Mouse (Mus musculus) monocyte, adult 5-6 weeks (primary cell): ENCODE data around the gene Mepce. TPM values are rescaled to one million over a fixed set of nuclear protein-coding genes. Genes with fewer than 3 reads are reported as not detected.
A peak's percentile ranks its signal among the peaks of the same experiment; 100 is the strongest.

ENCODE experiments used
- ATAC-seq: fragments of 153-309, 156-312 bp; replicated peaks from 2 replicates; pipeline ENCODE4 v1.8.0; 2017; ENCODE audit warnings: mild to moderate bottlenecking; ENCODE audit not compliant: low TSS enrichment, insufficient number of reproducible peaks, severe bottlenecking, poor library complexity, low FRiP score
- total RNA-seq: library from RNA; stranded (forward); fragments of 200-1000, 200-491, 200-594 nt; gene quantifications from 3 replicates; pipeline ENCODE4 v1.2.3, GENCODE M21; 2017

Gene Mepce
- total RNA-seq, 1 experiment from 2014 or later, result 20.7 TPM

DNA sequence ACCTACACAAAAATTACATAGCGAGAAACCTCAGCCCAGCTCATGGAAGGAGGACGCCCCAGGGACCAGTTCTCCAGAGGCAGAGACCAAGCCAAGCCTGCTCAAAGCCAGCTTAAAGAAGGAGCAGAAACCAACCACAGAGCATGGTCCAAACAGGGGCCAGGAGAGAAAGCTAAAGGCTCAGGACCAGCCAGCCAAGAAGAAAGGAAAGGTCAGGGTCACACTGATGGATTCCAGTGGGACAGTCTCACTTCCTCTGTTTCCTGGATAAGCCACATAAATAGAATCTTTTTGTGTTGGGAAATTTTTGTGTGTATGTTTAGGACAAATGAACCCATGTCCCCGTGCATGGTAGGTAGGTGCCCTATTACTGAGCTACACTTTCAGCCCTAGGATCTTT lies 9.2 kb upstream of the Mepce start:
- no peak for ATAC-seq

DNA sequence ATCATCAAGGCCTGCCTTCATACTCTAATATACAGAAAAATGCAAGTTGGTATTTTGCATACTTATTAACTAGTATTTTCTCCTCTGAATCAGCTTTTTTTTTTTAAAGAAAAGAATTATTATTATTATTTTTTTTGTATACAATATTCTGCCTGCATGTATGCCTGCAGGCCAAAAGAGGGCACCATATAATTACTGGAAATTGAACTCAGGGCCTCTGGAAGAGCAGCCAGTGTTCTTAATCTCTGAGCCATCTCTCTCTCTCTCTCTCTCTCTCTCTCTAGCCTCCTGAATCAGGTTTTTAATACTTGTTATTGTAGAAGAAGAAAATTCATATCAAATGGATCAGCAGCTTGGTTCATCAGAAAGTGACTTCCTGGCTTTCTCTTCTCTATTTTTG lies 4.1 kb upstream of the Mepce start:
- no peak for ATAC-seq

- ATAC-seq, result no peak
These were observed 1.6 kb upstream of the Mepce start for GRCm38 (mm10) chr5:137788946-137789531.

DNA sequence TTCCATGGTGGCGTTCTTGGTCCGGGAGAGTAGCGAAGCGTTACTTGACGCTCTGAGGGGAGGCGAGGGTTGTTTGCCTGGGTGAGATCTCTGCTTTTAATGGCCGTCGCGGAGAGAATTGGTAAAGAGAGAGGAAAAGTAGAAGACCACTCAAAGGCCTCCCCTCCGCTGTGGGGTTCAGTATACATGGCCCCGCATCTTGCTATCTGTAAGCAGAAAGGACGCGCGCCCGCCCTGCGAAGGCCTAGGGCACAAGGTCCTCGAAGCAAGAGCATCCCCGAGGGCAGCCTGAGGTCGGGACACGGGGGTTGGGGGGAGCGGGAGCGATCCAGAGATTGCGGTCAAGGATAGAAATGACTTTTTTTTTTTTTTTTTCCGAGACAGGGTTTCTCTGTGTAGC lies 716 bp upstream of the Mepce start:
- ATAC-seq, result no peak

- peak; percentile 77 for ATAC-seq
These were observed 1.1 kb downstream of the Mepce start for GRCm38 (mm10) chr5:137786109-137786942.

GRCm38 (mm10) chr5:137785164-137786031 lies 2.1 kb downstream of the Mepce start:
- no peak for ATAC-seq

GRCm38 (mm10) chr5:137784546-137784945 lies 2.9 kb downstream of the Mepce start:
- no peak for ATAC-seq

DNA sequence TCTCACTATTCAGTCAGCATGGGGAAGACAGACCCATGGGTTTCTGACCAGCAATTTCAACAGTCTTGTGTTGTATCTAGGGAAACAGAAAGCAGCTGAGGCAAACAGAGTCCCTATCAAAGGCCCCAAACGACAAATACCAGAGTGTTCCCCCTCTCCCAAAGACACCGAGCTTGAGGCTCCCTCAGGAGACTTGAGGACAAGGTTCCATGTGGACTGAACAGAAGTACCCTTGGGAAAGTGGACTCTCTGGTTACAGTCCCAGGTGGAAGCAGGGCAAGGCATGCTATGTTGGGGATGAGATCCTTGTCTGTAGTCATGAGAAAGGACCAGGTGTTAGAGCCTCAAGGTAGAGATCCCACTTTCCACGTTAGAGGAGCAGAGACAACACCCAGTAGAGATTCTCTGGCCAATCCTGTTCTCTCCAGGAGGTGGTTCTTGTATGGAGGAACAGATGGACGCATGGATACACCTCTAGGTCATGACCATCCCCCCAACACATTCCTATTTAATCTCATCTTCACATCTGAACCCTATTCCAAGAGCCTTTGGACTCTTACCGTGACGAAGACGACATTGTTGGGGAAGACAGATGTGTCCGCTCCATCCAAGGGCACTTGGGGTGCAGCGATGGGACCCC lies 3.4 kb downstream of the Mepce start:
- ATAC-seq, result no peak

GRCm38 (mm10) chr5:137782776-137783522 lies 4.5 kb downstream of the Mepce start:
- ATAC-seq, result no peak

DNA sequence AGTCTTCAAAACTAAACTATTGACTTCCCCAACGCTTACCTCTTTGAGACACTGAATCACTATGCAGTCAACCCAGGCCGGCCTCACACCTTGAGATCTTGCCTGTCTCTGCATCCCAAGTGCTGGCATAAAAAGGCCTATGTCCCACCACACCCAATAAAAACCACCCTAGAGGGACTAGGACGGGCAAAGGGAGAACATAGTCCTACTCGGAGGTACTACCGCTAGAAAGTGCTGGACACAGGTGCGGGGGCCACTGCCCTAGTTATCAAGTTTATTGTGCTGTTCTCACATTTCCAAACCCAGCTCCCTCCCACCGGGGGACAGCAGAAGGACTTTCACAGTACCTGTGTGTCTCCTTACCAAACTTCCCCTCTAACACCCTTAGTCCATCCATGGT lies 5.8 kb downstream of the Mepce start:
- ATAC-seq, result no peak

DNA sequence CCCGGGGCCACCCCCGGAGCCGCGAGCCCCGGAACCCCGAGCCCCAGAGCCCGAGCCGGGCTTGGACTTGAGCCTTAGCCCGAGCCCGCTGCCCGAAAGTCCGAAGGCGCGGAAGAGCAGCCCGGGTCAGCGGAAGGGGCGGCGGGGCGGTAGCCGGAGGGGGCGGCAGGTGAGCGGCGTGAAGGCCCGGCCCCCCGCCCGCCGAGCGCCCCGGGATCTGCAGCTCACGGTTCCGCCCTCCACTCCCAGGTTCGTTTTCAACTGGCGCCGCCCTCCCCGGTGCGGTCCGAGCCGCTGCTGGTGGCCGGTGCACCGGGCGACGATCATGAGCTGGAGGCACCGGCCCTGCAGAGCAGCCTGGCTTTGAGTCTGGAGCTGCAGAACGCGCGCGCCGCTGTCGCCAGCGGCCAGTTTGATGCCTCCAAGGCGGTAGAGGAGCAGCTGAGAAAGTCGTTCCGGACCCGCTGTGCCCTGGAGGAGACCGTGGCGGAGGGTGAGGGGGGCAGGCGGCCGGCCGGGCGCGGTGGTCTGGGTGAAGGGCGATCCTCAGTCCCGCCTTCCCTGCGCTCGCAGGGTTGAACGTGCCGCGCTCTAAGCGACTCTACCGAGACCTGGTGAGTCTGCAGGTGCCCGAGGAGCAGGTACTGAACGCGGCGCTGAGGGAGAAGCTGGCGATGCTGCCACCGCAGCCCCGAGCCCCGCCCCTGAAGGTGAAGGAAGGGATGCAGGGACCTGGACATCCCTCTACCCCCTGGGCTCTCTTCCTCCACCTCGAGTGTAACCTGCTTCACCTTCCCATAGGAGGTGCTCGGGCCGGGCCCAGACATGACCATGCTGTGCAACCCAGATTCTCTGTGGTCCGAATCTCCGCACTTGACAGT lies 8.2 kb downstream of the Mepce start:
- no peak for ATAC-seq

GRCm38 (mm10) chr5:137778635-137779034 lies 8.8 kb downstream of the Mepce start, which contains the start of gene Ppp1r35:
Ppp1r35 (plus strand) TSS chr5:137778849.
- ATAC-seq, result peak; percentile 87

GRCm38 (mm10) chr5:137777267-137777845 lies 10.1 kb downstream of the Mepce start:
- ATAC-seq, result no peak

DNA sequence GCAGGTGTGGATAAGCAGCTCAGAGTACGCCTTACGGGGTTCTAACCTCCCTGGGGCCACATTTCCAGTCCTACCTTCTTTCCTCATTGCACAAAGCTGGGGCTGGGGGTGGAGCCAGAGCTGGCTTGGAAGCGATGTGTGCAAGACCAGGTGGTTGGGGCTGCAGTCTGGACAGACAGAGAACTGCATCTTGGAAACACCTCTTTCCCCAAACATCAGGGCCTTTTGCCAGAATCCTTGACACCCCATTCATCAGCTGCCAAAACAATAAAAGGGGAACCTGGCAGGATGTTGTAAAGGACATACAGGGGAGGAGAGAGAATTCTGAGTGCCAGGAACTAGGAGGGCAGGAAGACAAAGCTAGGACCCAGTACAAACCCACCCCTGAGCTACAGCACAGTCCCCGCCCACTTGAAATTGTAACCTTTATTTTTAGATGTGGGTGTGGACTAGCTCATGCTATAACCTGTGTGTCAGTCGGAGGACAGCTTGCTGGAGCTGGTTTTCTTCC lies 11.0 kb downstream of the Mepce start:
- ATAC-seq, result peak; percentile 51

- ATAC-seq, result no peak
These were observed 11.7 kb downstream of the Mepce start for GRCm38 (mm10) chr5:137775587-137776290.

GRCm38 (mm10) chr5:137772755-137773154 lies 14.7 kb downstream of the Mepce start:
- ATAC-seq, result no peak
